Mouse (Mus musculus): ENCODE results near the gene Nol11.

DNA sequence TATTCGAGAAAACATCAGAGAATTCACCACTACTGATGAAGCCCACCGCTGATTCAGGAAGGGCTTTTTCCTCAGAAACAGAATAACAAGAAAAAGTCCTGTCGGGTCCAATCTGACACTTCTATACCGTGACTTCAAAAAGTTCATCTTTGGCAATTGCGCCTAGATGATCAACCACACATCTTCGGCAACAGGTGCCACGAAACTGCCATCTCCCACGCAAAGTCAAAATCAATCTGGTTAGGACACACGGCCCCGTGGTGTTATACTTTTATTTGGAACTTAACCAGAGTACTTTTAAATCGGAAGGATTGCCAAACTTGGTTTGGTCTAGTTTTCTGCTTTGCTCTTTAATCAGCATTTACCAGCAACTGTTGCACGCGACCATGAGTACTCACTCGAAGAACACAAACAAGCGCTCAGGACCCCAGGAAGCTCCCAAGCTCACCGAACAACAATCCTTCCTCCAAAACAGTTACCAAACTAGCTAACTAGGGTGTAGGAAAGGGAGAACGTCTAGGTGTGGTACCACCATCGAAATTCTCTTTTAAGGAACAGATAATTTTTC, 58.9 kb downstream of the Nol11 start:
- no peak for TF ChIP-seq TAL1 (IDR thresholded peaks at IDR 0.05; ENCODE audit: low read length)
- TF ChIP-seq GATA1 (IDR thresholded peaks at IDR 0.05; ENCODE audit: low read length): no peak

Measured in erythroblast, embryonic 14.5 days (primary cell).